Mouse (Mus musculus) MEL (cell line): ENCODE results near the gene Ube2q2.

Experiments
- CHD2 ChIP-seq: IDR thresholded peaks from 2 replicates; pipeline ENCODE4 v1.6.1; 2011; ENCODE audit warnings: low read length, improper control_type of control experiment
- EP300 ChIP-seq, 2 experiments: IDR thresholded peaks; 2 replicates each; pipeline ENCODE4 v1.6.1; 2011; ENCODE audit warnings: improper control_type of control experiment in 2 of 2, low read length in 2 of 2, low read depth in 1 of 2, mild to moderate bottlenecking in 1 of 2
- RCOR1 ChIP-seq: IDR thresholded peaks from 2 replicates; pipeline ENCODE4 v1.6.1; 2012; ENCODE audit warnings: low read depth, mild to moderate bottlenecking, inconsistent platforms, low read length, improper control_type of control experiment
- TCF12 ChIP-seq: IDR thresholded peaks from 2 replicates; pipeline ENCODE4 v1.6.1; 2014; ENCODE audit warnings: low read depth, mild to moderate bottlenecking, inconsistent platforms, low read length, improper control_type of control experiment, moderate library complexity
- ZMIZ1 ChIP-seq: IDR thresholded peaks from 2 replicates; pipeline ENCODE4 v1.6.1; 2012; ENCODE audit warnings: low read depth, mild to moderate bottlenecking, inconsistent platforms, low read length, improper control_type of control experiment, moderate library complexity

DNA sequence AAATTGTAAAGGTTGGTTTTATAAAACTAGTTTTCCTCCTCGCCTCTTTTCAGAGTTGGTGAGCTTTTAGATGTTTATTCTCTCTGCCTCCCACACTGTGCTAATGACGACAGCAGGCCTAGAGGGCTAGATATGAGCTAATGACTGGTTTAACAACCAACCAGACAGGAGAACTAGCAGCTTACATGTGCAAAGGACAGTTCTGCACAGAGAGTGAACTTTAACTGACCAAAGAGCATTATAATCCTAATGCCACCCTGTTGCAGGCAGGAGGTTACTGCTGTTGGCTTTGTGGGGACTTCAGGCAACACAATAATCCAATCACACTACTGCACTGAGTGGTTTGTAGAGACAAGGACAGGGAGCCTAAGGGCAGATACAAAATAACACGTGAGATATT, 94.6 kb downstream of the Ube2q2 start:
- no peak for TF ChIP-seq TCF12
- no peak for TF ChIP-seq CHD2
- TF ChIP-seq EP300 (IDR thresholded peaks at IDR 0.05; ENCODE audit: low read depth in 1 of 2, low read length in 2 of 2), result no peak
- no peak for TF ChIP-seq RCOR1
- no peak for TF ChIP-seq ZMIZ1
